8 mouse cellular contexts compared by ENCODE assay signal in the genomic region with DNA sequence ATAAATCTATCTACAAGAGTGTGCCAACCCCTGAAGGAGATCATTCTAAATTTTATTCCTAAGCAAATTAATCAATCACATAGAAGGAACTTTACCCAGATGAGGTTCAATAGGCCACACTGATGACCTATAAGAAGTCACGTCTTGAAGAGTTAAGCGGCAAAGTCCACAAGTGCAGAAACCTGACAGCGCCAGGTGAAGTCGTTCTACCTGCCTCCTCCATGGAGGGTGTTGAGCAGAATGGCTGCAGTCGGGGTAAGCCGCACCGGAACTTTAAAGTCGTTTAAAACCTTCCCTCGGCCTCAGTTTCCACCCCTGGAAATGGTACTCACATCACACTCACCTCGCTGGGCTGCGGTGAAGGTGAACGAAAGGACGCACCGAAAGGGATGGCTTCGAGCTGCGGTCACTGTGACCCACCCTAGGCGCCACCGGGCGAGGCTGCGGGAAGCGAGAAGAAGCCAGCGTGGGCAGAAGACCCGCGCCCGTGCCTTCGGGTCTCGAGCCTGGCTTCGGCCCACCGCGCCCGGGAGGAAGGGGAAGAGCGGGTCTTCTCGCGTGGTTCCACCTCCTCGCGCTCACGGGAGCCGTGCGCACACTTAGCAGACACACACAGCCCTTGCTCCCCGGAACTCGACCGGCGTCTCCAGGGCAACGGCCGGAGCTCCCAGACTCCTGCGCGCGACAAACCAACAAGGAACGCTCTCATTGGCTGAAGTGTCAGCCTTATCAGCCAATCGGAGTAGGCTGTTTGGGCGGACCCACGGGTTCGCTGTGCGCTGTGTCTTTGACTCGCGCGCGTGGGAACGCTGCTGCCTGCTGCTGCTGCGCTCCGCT. TPM values are rescaled to one million over a fixed set of nuclear protein-coding genes. Genes with fewer than 3 reads are reported as not detected.
DNase-seq lines count a peak whose midpoint lies in the region; ATAC-seq and TF ChIP-seq lines count a peak whose summit lies in the region.

Cabin1 (minus strand) TSS at position 660 of the 837 bp plus-strand sequence.

- peaks cover 53% of the 10 kb centered on the region for H3K79me2 ChIP-seq in C2C12 (ENCODE audit: control insufficient read depth, insufficient read depth)
- H3K79me2 ChIP-seq in liver, adult 2 months (ENCODE audit: control insufficient read depth, insufficient read depth, low read length): peaks cover 10% of the 10 kb centered on the region; the same call in 1 of the 2 replicates
- peaks cover 47% of the 10 kb centered on the region for H3K79me2 ChIP-seq in myocyte (ENCODE audit: control insufficient read depth, insufficient read depth)

- peak within 1 kb of the TSS; percentile 91 for H3K4me2 ChIP-seq in heart, embryonic 11.5 days
- H3K4me2 ChIP-seq in kidney, embryonic 16.5 days (replicated peaks; ENCODE audit: low read depth, low read length): peak within 1 kb of the TSS; percentile 78
- H3K4me2 ChIP-seq in myocyte (ENCODE audit: low read depth): peak within 1 kb of the TSS; percentile 96

- peaks cover 56% of the 10 kb centered on the region for H3K4me1 ChIP-seq in erythroblast, embryonic 14.5 days (ENCODE audit: control insufficient read depth)
- peaks cover 5% of the 10 kb centered on the region; the same call in 1 of the 2 replicates for H3K4me1 ChIP-seq in heart, embryonic 11.5 days (ENCODE audit: control insufficient read depth, insufficient read depth, low read length)
- H3K4me1 ChIP-seq in kidney, embryonic 16.5 days (ENCODE audit: insufficient read depth, low read length): peaks cover 14% of the 10 kb centered on the region; the same call in 1 of the 2 replicates
- peaks cover 5% of the 10 kb centered on the region; the same call in 1 of the 2 replicates for H3K4me1 ChIP-seq in liver, adult 2 months (ENCODE audit: control insufficient read depth, insufficient read depth, low read length)

- peak within 1 kb of the TSS; percentile 90 for H3K9ac ChIP-seq in heart, embryonic 11.5 days (ENCODE audit: low read depth, low read length)
- peak within 1 kb of the TSS; percentile 79 for H3K9ac ChIP-seq in kidney, embryonic 16.5 days (replicated peaks; ENCODE audit: low read length)
- peak within 1 kb of the TSS; percentile 88 for H3K9ac ChIP-seq in liver, adult 2 months (ENCODE audit: low read depth, low read length)

- TF ChIP-seq CTCF in C2C12 (IDR thresholded peaks at IDR 0.05; ENCODE audit: control insufficient read depth, insufficient read depth, insufficient read length): no peak
- TF ChIP-seq CTCF in brain, embryonic 14.5 days (IDR thresholded peaks at IDR 0.05; ENCODE audit: borderline replicate concordance, extremely low read depth, insufficient read depth, insufficient read length): no peak
- TF ChIP-seq CTCF in liver, adult 2 months (IDR thresholded peaks at IDR 0.05; ENCODE audit: low read depth, low read length): no peak

- peaks cover 19% of the 10 kb centered on the region for H3K36me3 ChIP-seq in C2C12 (ENCODE audit: control insufficient read depth, insufficient read depth)
- H3K36me3 ChIP-seq in erythroblast, embryonic 14.5 days (ENCODE audit: control insufficient read depth): peaks cover 39% of the 10 kb centered on the region
- peaks cover 6% of the 10 kb centered on the region; the same call in 1 of the 2 replicates for H3K36me3 ChIP-seq in heart, embryonic 11.5 days (ENCODE audit: control insufficient read depth, insufficient read depth, low read length)
- 0 out of 2 replicates have a peak, but pooled peaks cover 2% of the 10 kb centered on the region for H3K36me3 ChIP-seq in kidney, embryonic 16.5 days (ENCODE audit: insufficient read depth, low read length)
- H3K36me3 ChIP-seq in liver, adult 2 months (ENCODE audit: control insufficient read depth, insufficient read depth, low read length): no peaks in the 10 kb centered on the region; the same call in 1 of the 2 replicates
- H3K36me3 ChIP-seq in myocyte (ENCODE audit: control insufficient read depth, insufficient read depth): no peaks in the 10 kb centered on the region
- no peaks in the 10 kb centered on the region for H3K36me3 ChIP-seq in splenic B cell, adult 2 months (ENCODE audit: control insufficient read depth, insufficient read depth, low read length, poor library complexity, severe bottlenecking)

- peak within 1 kb of the TSS; percentile 62; the same call in 1 of the 2 replicates for H3K27ac ChIP-seq in heart, embryonic 11.5 days (ENCODE audit: low read depth, low read length)
- H3K27ac ChIP-seq in kidney, embryonic 16.5 days (ENCODE audit: low read length): peak within 1 kb of the TSS; percentile 65
- peak within 1 kb of the TSS; percentile 70 for H3K27ac ChIP-seq in liver, adult 2 months (replicated peaks; ENCODE audit: insufficient read depth, low read depth, low read length)

- WGBS in heart, embryonic 11.5 days (ENCODE audit: insufficient replicate concordance): under 1% methylated on average over 61 of the region's 61 CpGs
- WGBS in kidney, embryonic 16.5 days: under 1% methylated on average over 57 of the region's 61 CpGs
- under 1% methylated on average over 61 of the region's 61 CpGs for WGBS in liver, adult 2 months

- TF ChIP-seq POLR2A in brain, embryonic 14.5 days (IDR thresholded peaks at IDR 0.05; ENCODE audit: borderline replicate concordance, extremely low read depth, insufficient read depth, insufficient read length, poor library complexity, severe bottlenecking): peak; percentile 57; the same call in 1 of the 2 replicates
- peak; percentile 82 for TF ChIP-seq POLR2A in liver, adult 2 months (IDR thresholded peaks at IDR 0.05; ENCODE audit: extremely low read depth, insufficient read depth, low read length)
- TF ChIP-seq POLR2A in myocyte (IDR thresholded peaks at IDR 0.05; ENCODE audit: insufficient read length, low read depth): peak; percentile 84

- H3K4me3 ChIP-seq in C2C12 (ENCODE audit: insufficient read depth, poor library complexity, severe bottlenecking): peak within 1 kb of the TSS; percentile 93
- peak within 1 kb of the TSS; percentile 99 for H3K4me3 ChIP-seq in erythroblast, embryonic 14.5 days (replicated peaks)
- peak within 1 kb of the TSS; percentile 86 for H3K4me3 ChIP-seq in heart, embryonic 11.5 days (ENCODE audit: low read depth, low read length)
- H3K4me3 ChIP-seq in kidney, embryonic 16.5 days (ENCODE audit: low read length): peak within 1 kb of the TSS; percentile 83
- H3K4me3 ChIP-seq in liver, adult 2 months (ENCODE audit: insufficient read depth, low read depth, low read length): peak within 1 kb of the TSS; percentile 90
- peak within 1 kb of the TSS; percentile 84 for H3K4me3 ChIP-seq in myocyte

- peaks cover 48% of the 10 kb centered on the region for H3K79me3 ChIP-seq in C2C12 (ENCODE audit: low read depth)

- ATAC-seq in heart, embryonic 11.5 days (replicated peaks; ENCODE audit: insufficient number of reproducible peaks, low FRiP score, low TSS enrichment): peak; percentile 95
- peak; percentile 99 for ATAC-seq in kidney, embryonic 16.5 days (ENCODE audit: low FRiP score, low TSS enrichment)

- H3ac ChIP-seq in C2C12 (ENCODE audit: control insufficient read depth, insufficient read length, low read depth) (peak within 1 kb of the TSS; percentile 93), myocyte (ENCODE audit: control insufficient read depth, insufficient read length) (peak within 1 kb of the TSS; percentile 57)

- H3K27me3 ChIP-seq in C2C12 (ENCODE audit: control insufficient read depth, insufficient read depth, insufficient read length): no peaks in the 10 kb centered on the region
- no peaks in the 10 kb centered on the region for H3K27me3 ChIP-seq in erythroblast, embryonic 14.5 days (ENCODE audit: control insufficient read depth)
- no peaks in the 10 kb centered on the region for H3K27me3 ChIP-seq in heart, embryonic 11.5 days (ENCODE audit: control insufficient read depth, insufficient read depth, low read length)
- no peaks in the 10 kb centered on the region for H3K27me3 ChIP-seq in kidney, embryonic 16.5 days (ENCODE audit: insufficient read depth, low read length)
- no peaks in the 10 kb centered on the region for H3K27me3 ChIP-seq in liver, adult 2 months (ENCODE audit: control insufficient read depth, insufficient read depth, low read length)
- no peaks in the 10 kb centered on the region for H3K27me3 ChIP-seq in myocyte (ENCODE audit: control insufficient read depth, insufficient read depth, insufficient read length)
- no peaks in the 10 kb centered on the region for H3K27me3 ChIP-seq in splenic B cell, adult 2 months (ENCODE audit: control insufficient read depth, insufficient read depth, low read length, poor library complexity, severe bottlenecking)

- peak; percentile 99 for DNase-seq in brain, embryonic 14.5 days (ENCODE audit: low read depth)
- DNase-seq in liver, adult 2 months (ENCODE audit: extremely low read depth, low read depth, low spot score): peak; percentile 92
- DNase-seq in splenic B cell, adult 2 months (ENCODE audit: low read depth, low spot score): peak; percentile 99

- H3K9me3 ChIP-seq in erythroblast, embryonic 14.5 days (ENCODE audit: control insufficient read depth, low read length): peaks cover 4% of the 10 kb centered on the region
- H3K9me3 ChIP-seq in heart, embryonic 11.5 days (replicated peaks; ENCODE audit: control insufficient read depth, low read length): no peaks in the 10 kb centered on the region
- no peaks in the 10 kb centered on the region for H3K9me3 ChIP-seq in kidney, embryonic 16.5 days (ENCODE audit: low read length)

TF ChIP-seq in C2C12, 6 proteins besides CTCF, POLR2A, EP300 and RAD21:
- TF ChIP-seq MAX (IDR thresholded peaks at IDR 0.05) (peak; percentile 6), MYOG (IDR thresholded peaks at IDR 0.05; ENCODE audit: control insufficient read depth, extremely low read depth, insufficient read length) (no peak), FOSL1 (IDR thresholded peaks at IDR 0.05; ENCODE audit: insufficient read depth, low read length, poor library complexity, severe bottlenecking) (no peak)

TF ChIP-seq in myocyte, 11 proteins besides CTCF, POLR2A, EP300 and RAD21 (continues in another document):
- TF ChIP-seq SRF (IDR thresholded peaks at IDR 0.05; ENCODE audit: control insufficient read depth, insufficient read length, low read depth) (no peak), CEBPB (IDR thresholded peaks at IDR 0.05; ENCODE audit: insufficient read depth, poor library complexity, severe bottlenecking) (no peak), USF1 (IDR thresholded peaks at IDR 0.05; ENCODE audit: low read depth) (no peak), REST (IDR thresholded peaks at IDR 0.05; ENCODE audit: insufficient read depth, insufficient read length) (peak; percentile 18), POLR2AphosphoS2 (IDR thresholded peaks at IDR 0.05; ENCODE audit: insufficient read length, low read depth) (peak; percentile 96), TCF3 (IDR thresholded peaks at IDR 0.05; ENCODE audit: insufficient read length, low read depth) (no peak)

RNA-seq across cellular contexts. Expression of gene Cabin1, which starts in this region (rescaled TPM):
- polyA plus RNA-seq in C2C12 (2012; fragmentation: generic; extraction: Trizol): 24.5 TPM
- polyA plus RNA-seq in brain, embryonic 14.5 days (2012; rRNA removed): 43.8 and 56.6 TPM in 2 replicates
- polyA plus RNA-seq in erythroblast, embryonic 14.5 days (2012): 10.8 and 12.0 TPM in 2 replicates
- 18.5 and 28.6 TPM in 2 replicates for polyA plus RNA-seq in heart, embryonic 11.5 days (2014; fragmentation: Nextera tagmentation; extraction: Ambion mirVana)
- 34.0 and 34.9 TPM in 2 replicates for polyA plus RNA-seq in kidney, embryonic 16.5 days (2015; fragmentation: Nextera tagmentation; extraction: Ambion mirVana)
- total RNA-seq in liver, adult 2 months (2014; rRNA removed): 7.8 and 12.7 TPM in 2 replicates
- 7.7 and 10.1 TPM in 2 replicates for polyA plus RNA-seq in liver, adult 2 months (2012; rRNA removed)
- 24.0 TPM for polyA plus RNA-seq in myocyte (2012; fragmentation: generic; extraction: Trizol)

Comparison
In these comparisons a context has a peak if more than half of its experiments do, and no peak if none do; other contexts are left out.
1. Peak in every context shown above with its lines: DNase-seq, ATAC-seq, H3K4me3 ChIP-seq and H3K27ac ChIP-seq.